Mouse (Mus musculus) kidney, adult 2 months (tissue): ENCODE measurements around the gene Slc35e3. TPM values are rescaled to one million over a fixed set of nuclear protein-coding genes. Genes with fewer than 3 reads are reported as not detected.

Source experiments
- DNase-seq: peaks from one replicate; pipeline ENCODE4 v3.0.0; 2021
- H3K27ac ChIP-seq: fragments of 200-500 bp; 2 replicates; pipeline ENCODE4 v1.5.1; 2012; ENCODE audit warnings: low read depth, low read length, control low read depth, inconsistent platforms; ENCODE audit not compliant: insufficient read depth
- H3K27me3 ChIP-seq: fragments of 200-500 bp; replicated peaks from 2 replicates; pipeline ENCODE4 v1.6.1; 2012; ENCODE audit warnings: mild to moderate bottlenecking, moderate library complexity, low read length, inconsistent platforms; ENCODE audit not compliant: control insufficient read depth, insufficient read depth
- H3K36me3 ChIP-seq: fragments of 200-500 bp; 2 replicates; pipeline ENCODE4 v1.6.1; 2012; ENCODE audit warnings: mild to moderate bottlenecking, moderate library complexity, low read length, inconsistent platforms; ENCODE audit not compliant: control insufficient read depth, insufficient read depth
- H3K4me1 ChIP-seq: fragments of 200-500 bp; 2 replicates; pipeline ENCODE4 v1.6.1; 2011; ENCODE audit warnings: low read length; ENCODE audit not compliant: control insufficient read depth, insufficient read depth
- H3K4me3 ChIP-seq: fragments of 200-500 bp; 2 replicates; pipeline ENCODE4 v1.5.1; 2011; ENCODE audit warnings: mild to moderate bottlenecking, low read depth, low read length, control low read depth; ENCODE audit not compliant: insufficient read depth
- CTCF ChIP-seq: fragments of 200-500 bp; conservative IDR thresholded peaks from 2 replicates; pipeline ENCODE4 v1.5.1; 2011; ENCODE audit warnings: low read depth, mild to moderate bottlenecking, control low read depth, low read length, moderate library complexity, mixed read lengths; ENCODE audit not compliant: insufficient read depth, insufficient read length
- POLR2A ChIP-seq: fragments of 200-500 bp; IDR thresholded peaks from one replicate; pipeline ENCODE4 v1.6.1; 2011; ENCODE audit warnings: low read depth, low read length, control low read depth
- WGBS: fragments of 180-500 bp; shearing (Covaris S2); methylation state at CpG from one replicate; pipeline ENCODE4 v1.1.7; 2018; 5-methylcytosine and 5-hydroxymethylcytosine counted together
- polyA plus RNA-seq: library from polyadenylated mRNA; depleted of rRNA; stranded (reverse); fragments of >200 nt; gene quantifications from 2 replicates; pipeline ENCODE4 v1.2.3, GENCODE M21; 2012

Gene Slc35e3
- polyA plus RNA-seq, 1 experiment = 37.1 TPM

- peak; percentile 84 for DNase-seq
- Histone ChIP-seq H3K36me3 (no peaks in the 10 kb centered on the region; the same call in 1 of the 2 replicates), H3K4me3 (no peak overlapping the region; the same call in 1 of the 2 replicates), H3K4me1 (peaks cover 13% of the 10 kb centered on the region), H3K27me3 (no peaks in the 10 kb centered on the region), H3K27ac (peak overlapping the region; percentile 93)
- TF ChIP-seq CTCF (no peak), POLR2A (no peak)
- 31% methylated on average over 5 of the region's 5 CpGs for whole genome bisulfite sequencing
These were observed 34.8 kb downstream of the Slc35e3 start for GRCm38 (mm10) chr10:117711408-117711807.

GRCm38 (mm10) chr10:117710604-117711141, 35.5 kb downstream of the Slc35e3 start, which contains the start of gene Mdm2:
Mdm2 (minus strand) TSS chr10:117710758.
- under 1% methylated on average over 51 of the region's 52 CpGs for WGBS
- Histone ChIP-seq H3K4me3 (peak within 1 kb of the TSS; percentile 98), H3K4me1 (peaks cover 13% of the 10 kb centered on the region), H3K27me3 (no peaks in the 10 kb centered on the region), H3K36me3 (no peaks in the 10 kb centered on the region; the same call in 1 of the 2 replicates), H3K27ac (peak within 1 kb of the TSS; percentile 98)
- peak; percentile 98 for DNase-seq
- TF ChIP-seq CTCF (peak; percentile 68), POLR2A (peak; percentile 42)

DNA sequence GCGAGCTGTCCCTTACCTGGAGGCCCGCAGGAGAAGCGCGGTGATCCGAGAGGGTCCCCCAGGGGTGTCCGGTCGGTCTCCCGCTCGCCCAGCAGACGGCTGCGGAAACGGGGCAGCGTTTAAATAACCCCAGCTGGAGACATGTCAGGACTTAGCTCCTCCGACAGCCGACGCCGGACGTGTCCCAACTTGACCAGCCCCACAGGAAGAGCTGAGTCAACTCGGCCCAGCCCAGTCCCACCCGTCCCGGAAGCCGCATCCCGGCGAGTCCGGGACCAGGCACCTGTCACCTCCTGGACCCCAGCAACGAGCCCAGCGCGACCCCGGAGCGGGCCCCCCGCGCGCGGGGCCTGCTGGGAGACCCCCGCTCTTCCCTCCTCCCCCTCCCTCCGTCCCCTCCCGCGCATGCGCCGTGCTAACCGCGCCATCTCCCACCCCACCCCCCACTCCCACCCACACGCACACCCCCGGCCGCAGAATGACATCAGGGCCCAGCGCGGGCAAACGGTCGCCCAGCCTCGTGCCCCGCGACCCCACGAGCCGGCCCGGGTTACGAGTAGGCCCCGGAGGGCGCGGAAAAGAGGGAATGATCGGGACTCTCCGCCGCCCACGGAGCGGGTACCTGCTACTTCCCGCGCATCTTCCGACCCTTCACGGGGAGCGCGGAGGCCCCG, 36.1 kb downstream of the Slc35e3 start:
- peak; percentile 89 for DNase-seq
- Histone ChIP-seq H3K27ac (peak overlapping the region; percentile 98), H3K4me1 (peaks cover 13% of the 10 kb centered on the region), H3K27me3 (no peaks in the 10 kb centered on the region), H3K36me3 (no peaks in the 10 kb centered on the region; the same call in 1 of the 2 replicates), H3K4me3 (peak overlapping the region; percentile 98)
- under 1% methylated on average over 68 of the region's 71 CpGs for WGBS
- TF ChIP-seq CTCF = no peak
- TF ChIP-seq POLR2A = peak; percentile 16

DNA sequence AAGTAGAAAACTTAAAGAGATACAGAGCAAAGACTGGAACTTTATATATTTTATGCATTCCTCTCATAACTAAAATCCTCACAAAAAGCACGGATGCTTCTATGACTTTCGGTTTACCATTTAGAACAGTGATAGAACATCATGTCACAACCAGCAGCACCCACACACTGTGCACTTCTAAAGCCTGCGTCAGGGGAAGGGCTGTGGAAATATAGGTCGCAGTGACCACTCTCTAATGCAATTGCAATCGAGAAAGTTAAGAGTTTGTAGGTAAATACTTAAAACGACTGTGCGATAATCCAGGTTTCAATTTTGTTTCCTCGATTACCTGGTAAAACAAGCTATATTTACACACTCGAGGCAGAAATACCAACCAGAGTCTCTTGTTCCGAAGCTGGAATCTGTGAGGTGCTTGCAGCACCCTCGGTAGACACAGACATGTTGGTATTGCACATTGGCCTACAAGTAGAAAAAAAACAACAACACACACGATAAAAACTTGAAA, 36.8 kb downstream of the Slc35e3 start:
- Histone ChIP-seq H3K27me3 (no peaks in the 10 kb centered on the region), H3K27ac (peak overlapping the region; percentile 79), H3K4me3 (peak overlapping the region; percentile 98), H3K36me3 (peaks cover 3% of the 10 kb centered on the region; the same call in 1 of the 2 replicates), H3K4me1 (peaks cover 13% of the 10 kb centered on the region)
- no peak for DNase-seq
- no peak for TF ChIP-seq POLR2A
- TF ChIP-seq CTCF = no peak
- WGBS = 13% methylated on average over 12 of the region's 12 CpGs

- Histone ChIP-seq H3K4me3 (peak overlapping the region; percentile 5), H3K27ac (no peak overlapping the region), H3K27me3 (no peaks in the 10 kb centered on the region), H3K36me3 (peaks cover 4% of the 10 kb centered on the region), H3K4me1 (peaks cover 13% of the 10 kb centered on the region)
- TF ChIP-seq POLR2A = no peak
- no peak for TF ChIP-seq CTCF
- no peak for DNase-seq
- WGBS = 58% methylated on average over 9 of the region's 9 CpGs
These were observed 37.3 kb downstream of the Slc35e3 start for GRCm38 (mm10) chr10:117708856-117709255.

- no peak for DNase-seq
- WGBS = 93% methylated on average over 2 of the region's 2 CpGs
- Histone ChIP-seq H3K27me3 (no peaks in the 10 kb centered on the region), H3K4me3 (no peak overlapping the region), H3K27ac (no peak overlapping the region), H3K36me3 (peaks cover 6% of the 10 kb centered on the region), H3K4me1 (peaks cover 13% of the 10 kb centered on the region)
- no peak for TF ChIP-seq CTCF
- no peak for TF ChIP-seq POLR2A
These were observed 37.8 kb downstream of the Slc35e3 start for GRCm38 (mm10) chr10:117708376-117708775.

DNA sequence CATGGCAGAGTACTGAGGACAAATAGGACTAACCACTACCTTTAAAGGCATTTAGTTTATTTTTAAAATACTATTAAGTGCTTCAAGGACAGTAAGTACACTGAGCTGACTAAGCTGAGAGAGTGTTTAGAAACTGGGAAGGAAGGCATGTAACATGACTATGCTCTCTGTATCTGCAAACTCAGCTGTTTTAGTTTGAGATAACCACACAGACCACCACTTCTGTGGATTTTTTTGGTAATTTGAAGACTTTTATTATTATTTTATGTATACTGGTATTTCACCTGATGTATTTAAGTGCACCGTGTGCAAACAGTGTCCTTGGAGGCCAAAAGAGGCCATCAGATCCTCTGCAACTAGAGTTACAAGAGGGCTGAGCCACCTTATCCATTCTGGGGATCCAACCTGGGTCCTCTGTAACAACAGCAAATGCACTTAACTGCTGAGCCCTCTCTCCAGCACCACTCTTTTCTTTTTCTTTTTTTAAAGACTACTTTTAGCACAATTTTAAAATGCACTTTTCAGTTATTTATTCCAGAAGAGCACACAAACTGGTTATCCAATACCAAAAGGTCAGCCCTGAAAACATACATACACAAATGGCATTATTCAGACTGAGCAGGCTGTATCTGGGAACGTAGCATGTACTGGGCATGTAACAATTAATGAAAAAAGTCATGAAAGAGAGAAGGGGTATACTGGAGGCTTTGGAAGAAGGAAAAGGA, 38.9 kb downstream of the Slc35e3 start:
- Histone ChIP-seq H3K36me3 (peaks cover 10% of the 10 kb centered on the region), H3K27me3 (no peaks in the 10 kb centered on the region), H3K4me3 (no peak overlapping the region), H3K4me1 (peaks cover 12% of the 10 kb centered on the region), H3K27ac (no peak overlapping the region)
- no peak for TF ChIP-seq CTCF
- no peak for TF ChIP-seq POLR2A
- 82% methylated on average over 2 of the region's 2 CpGs for WGBS
- DNase-seq = no peak
